Comparison of ENCODE assay signal across 15 mouse cellular contexts in genomic region chr14:25562909-25563308, GRCm38 (mm10).
DNase-seq lines count a peak whose midpoint lies in the region; ATAC-seq and TF ChIP-seq lines count a peak whose summit lies in the region.
"Had no signal": no experiment of that assay in that cellular context is flagged by ENCODE, and none has a peak within 500 bp of the region (broad histone marks: within the 10 kb centered on the region; RNA-seq: fewer than 3 reads in every experiment).

No protein-coding gene starts in this region.

- 72% methylated on average over 7 of the region's 7 CpGs for WGBS in embryonic facial prominence, embryonic 13.5 days
- WGBS in embryonic facial prominence, embryonic 10.5 days = 84% methylated on average over 7 of the region's 7 CpGs
- WGBS in heart, embryonic 14.5 days = 68% methylated on average over 7 of the region's 7 CpGs
- 54% methylated on average over 7 of the region's 7 CpGs for WGBS in limb, embryonic 12.5 days
- 76% methylated on average over 7 of the region's 7 CpGs for whole genome bisulfite sequencing in lung, postnatal 0 days

- H3K9ac ChIP-seq in embryonic facial prominence, embryonic 13.5 days = no peak overlapping the region
- H3K9ac ChIP-seq in heart, embryonic 14.5 days (ENCODE audit: low read length) = peak overlapping the region; percentile 38; the same call in 1 of the 2 replicates
- no peak overlapping the region for H3K9ac ChIP-seq in limb, embryonic 12.5 days (replicated peaks)
- H3K9ac ChIP-seq in lung, postnatal 0 days (replicated peaks; ENCODE audit: low read depth) = no peak overlapping the region
- H3K9ac ChIP-seq: kidney, embryonic 15.5 days; liver, embryonic 15.5 days had no signal

- no peak for TF ChIP-seq CTCF in lung, postnatal 0 days (IDR thresholded peaks at IDR 0.05)

- H3K36me3 ChIP-seq in embryonic facial prominence, embryonic 13.5 days = peaks cover 33% of the 10 kb centered on the region
- peaks cover 68% of the 10 kb centered on the region for H3K36me3 ChIP-seq in embryonic facial prominence, embryonic 10.5 days (replicated peaks)
- peaks cover 13% of the 10 kb centered on the region; the same call in 1 of the 2 replicates for H3K36me3 ChIP-seq in heart, embryonic 14.5 days (ENCODE audit: control insufficient read depth, insufficient read depth, low read length)
- peaks cover 68% of the 10 kb centered on the region for H3K36me3 ChIP-seq in limb, embryonic 12.5 days
- H3K36me3 ChIP-seq in lung, postnatal 0 days (ENCODE audit: insufficient read depth, low read length) = no peaks in the 10 kb centered on the region

- no peak overlapping the region for H3K4me3 ChIP-seq in embryonic facial prominence, embryonic 13.5 days
- no peak overlapping the region for H3K4me3 ChIP-seq in embryonic facial prominence, embryonic 10.5 days
- H3K4me3 ChIP-seq in heart, embryonic 14.5 days (ENCODE audit: control insufficient read depth in 1 of 2, insufficient read depth in 1 of 2, low read depth in 1 of 2, low read length in 2 of 2) = no peak overlapping the region
- H3K4me3 ChIP-seq in limb, embryonic 12.5 days (replicated peaks) = no peak overlapping the region
- no peak overlapping the region for H3K4me3 ChIP-seq in lung, postnatal 0 days (ENCODE audit: low read depth, low read length)
- H3K4me3 ChIP-seq: kidney, embryonic 15.5 days; liver, embryonic 15.5 days had no signal

- ATAC-seq in embryonic facial prominence, embryonic 13.5 days (ENCODE audit: insufficient number of reproducible peaks, insufficient read depth, low FRiP score, low TSS enrichment, low read depth) = no peak
- ATAC-seq in heart, embryonic 14.5 days (ENCODE audit: insufficient number of reproducible peaks, insufficient read depth, low FRiP score, low read depth) = no peak
- no peak for ATAC-seq in limb, embryonic 12.5 days (ENCODE audit: insufficient number of reproducible peaks, insufficient read depth, low FRiP score, low TSS enrichment, low read depth)
- ATAC-seq in lung, postnatal 0 days = no peak

- peaks cover 60% of the 10 kb centered on the region for H3K4me1 ChIP-seq in embryonic facial prominence, embryonic 13.5 days
- peaks cover 84% of the 10 kb centered on the region for H3K4me1 ChIP-seq in embryonic facial prominence, embryonic 10.5 days
- H3K4me1 ChIP-seq in heart, embryonic 14.5 days (ENCODE audit: control insufficient read depth in 2 of 2, insufficient read depth in 2 of 2, low read length in 2 of 2) = peaks cover 37 to 62% of the 10 kb centered on the region in 2 experiments
- H3K4me1 ChIP-seq in limb, embryonic 12.5 days (replicated peaks) = peaks cover 65% of the 10 kb centered on the region
- no peaks in the 10 kb centered on the region; the same call in 1 of the 2 replicates for H3K4me1 ChIP-seq in lung, postnatal 0 days (ENCODE audit: insufficient read depth, low read depth, low read length)

- DNase-seq in embryonic facial prominence, embryonic 10.5 days (ENCODE audit: low spot score) = no peak
- no peak for DNase-seq in heart, postnatal 25 days (ENCODE audit: low spot score)
- peak; percentile 73 for DNase-seq in left cerebral cortex, postnatal 4 days
- no peak for DNase-seq in left cerebral cortex, adult 8-10 months (ENCODE audit: low spot score in 2 of 2)
- DNase-seq in lung, postnatal 0 days (ENCODE audit: low spot score) = no peak
- DNase-seq: cerebellum, adult 9-11 months; gastrocnemius, postnatal 25 days; lung, postnatal 14 days; spleen, adult 18-20 months; thymus, adult 18-20 months had no signal

- H3K27ac ChIP-seq in embryonic facial prominence, embryonic 13.5 days = 0 out of 2 replicates have a peak overlapping the region, but pooled peaks have one; percentile 7
- no peak overlapping the region for H3K27ac ChIP-seq in embryonic facial prominence, embryonic 10.5 days (replicated peaks)
- H3K27ac ChIP-seq in heart, embryonic 14.5 days (replicated peaks in 1 of 2; ENCODE audit: control insufficient read depth in 1 of 2, insufficient read depth in 1 of 2, low read depth in 2 of 2, low read length in 2 of 2) = peak overlapping the region in 1 of 2 experiments; percentile 67; a peak in 2 of 4 replicates
- 0 out of 2 replicates have a peak overlapping the region, but pooled peaks have one; percentile 29 for H3K27ac ChIP-seq in limb, embryonic 12.5 days
- H3K27ac ChIP-seq in lung, postnatal 0 days (ENCODE audit: low read length) = no peak overlapping the region
- H3K27ac ChIP-seq: liver, embryonic 15.5 days had no signal

- no peak overlapping the region for H3K4me2 ChIP-seq in embryonic facial prominence, embryonic 13.5 days
- no peak overlapping the region for H3K4me2 ChIP-seq in heart, embryonic 14.5 days (ENCODE audit: low read length)
- no peak overlapping the region for H3K4me2 ChIP-seq in limb, embryonic 12.5 days
- H3K4me2 ChIP-seq in lung, postnatal 0 days (replicated peaks; ENCODE audit: low read depth, low read length) = no peak overlapping the region
- H3K4me2 ChIP-seq: kidney, embryonic 15.5 days; liver, embryonic 15.5 days had no signal

- intact Hi-C loops in heart, postnatal 25 days (cut with DNase I) = loop anchor here (5.0 to 10.0 kb wide), 6 partner anchors 36 to 1058 kb away; no protein-coding TSS in a partner anchor
- intact Hi-C loops in left cerebral cortex, postnatal 4 days (cut with DNase I) = loop anchor here (5.0 to 10.0 kb wide), 2 partner anchors 106 to 448 kb away; partner anchors contain the start of gene Zmiz1

- no peak for TF ChIP-seq EP300 in lung, postnatal 0 days (IDR thresholded peaks at IDR 0.05)

- no peaks in the 10 kb centered on the region for H3K9me3 ChIP-seq in embryonic facial prominence, embryonic 13.5 days
- no peaks in the 10 kb centered on the region for H3K9me3 ChIP-seq in embryonic facial prominence, embryonic 10.5 days
- H3K9me3 ChIP-seq in heart, embryonic 14.5 days (ENCODE audit: control insufficient read depth, low read length) = no peaks in the 10 kb centered on the region
- H3K9me3 ChIP-seq in limb, embryonic 12.5 days = no peaks in the 10 kb centered on the region
- H3K9me3 ChIP-seq in lung, postnatal 0 days (ENCODE audit: low read length) = no peaks in the 10 kb centered on the region
- H3K9me3 ChIP-seq: kidney, embryonic 15.5 days; liver, embryonic 15.5 days had no signal

- no peaks in the 10 kb centered on the region for H3K27me3 ChIP-seq in embryonic facial prominence, embryonic 13.5 days
- H3K27me3 ChIP-seq in embryonic facial prominence, embryonic 10.5 days (replicated peaks; ENCODE audit: low read depth, poor library complexity, severe bottlenecking) = no peaks in the 10 kb centered on the region
- no peaks in the 10 kb centered on the region for H3K27me3 ChIP-seq in heart, embryonic 14.5 days (ENCODE audit: control insufficient read depth, insufficient read depth, low read length)
- no peaks in the 10 kb centered on the region for H3K27me3 ChIP-seq in limb, embryonic 12.5 days
- no peaks in the 10 kb centered on the region for H3K27me3 ChIP-seq in lung, postnatal 0 days (replicated peaks; ENCODE audit: insufficient read depth, low read length)
- H3K27me3 ChIP-seq: kidney, embryonic 15.5 days; liver, embryonic 15.5 days had no signal

Comparison
In these comparisons a context has a peak if more than half of its experiments do, and no peak if none do; other contexts are left out.
1. H3K27ac ChIP-seq: peak in embryonic facial prominence, embryonic 13.5 days (single experiment) and limb, embryonic 12.5 days (single experiment); none in embryonic facial prominence, embryonic 10.5 days (single experiment) and lung, postnatal 0 days (single experiment).